In the genomic region with DNA sequence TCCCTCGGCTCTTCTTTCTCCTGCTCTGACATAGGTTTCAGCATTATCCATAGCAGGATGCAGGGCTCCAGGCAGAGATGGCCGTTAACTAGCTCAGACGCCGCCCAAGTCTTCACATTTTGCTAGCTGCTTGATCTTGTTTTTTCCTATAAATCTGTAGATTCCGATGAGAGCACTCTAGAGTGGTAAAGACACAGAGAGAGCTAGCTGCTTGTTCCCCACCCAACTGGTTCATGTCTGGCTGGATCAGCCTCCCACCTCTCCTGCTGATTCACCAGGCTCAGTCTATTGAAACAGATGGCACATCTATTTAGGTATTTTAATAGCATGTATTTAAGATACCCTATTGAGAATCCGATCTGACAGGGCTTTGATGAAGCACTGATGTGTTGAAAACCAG, we compare ENCODE assay signal across 17 mouse cellular contexts. TPM values are rescaled to one million over a fixed set of nuclear protein-coding genes. Genes with fewer than 3 reads are reported as not detected.
DNase-seq lines count a peak whose midpoint lies in the region; ATAC-seq and TF ChIP-seq lines count a peak whose summit lies in the region.
"Had no signal": no experiment of that assay in that cellular context is flagged by ENCODE, and none has a peak within 500 bp of the region (broad histone marks: within the 10 kb centered on the region; RNA-seq: fewer than 3 reads in every experiment).

No protein-coding gene starts in this region.

- H3K27ac ChIP-seq in hindbrain, postnatal 0 days = no peak overlapping the region
- no peak overlapping the region for H3K27ac ChIP-seq in hindbrain, embryonic 11.5 days (ENCODE audit: low read depth, low read length)
- H3K27ac ChIP-seq in midbrain, embryonic 11.5 days (ENCODE audit: low read depth, low read length) = no peak overlapping the region
- H3K27ac ChIP-seq: embryonic facial prominence, embryonic 10.5 days; gastrocnemius, adult 2 months; hindbrain, embryonic 12.5 days had no signal

- H3K4me2 ChIP-seq in hindbrain, postnatal 0 days (ENCODE audit: low read depth, low read length) = no peak overlapping the region
- H3K4me2 ChIP-seq in hindbrain, embryonic 11.5 days (replicated peaks; ENCODE audit: low read depth, low read length) = no peak overlapping the region
- no peak overlapping the region for H3K4me2 ChIP-seq in midbrain, embryonic 11.5 days
- H3K4me2 ChIP-seq: heart, embryonic 12.5 days; hindbrain, embryonic 12.5 days; lung, embryonic 14.5 days had no signal

- no peak for TF ChIP-seq CTCF in hindbrain, postnatal 0 days (IDR thresholded peaks at IDR 0.05; ENCODE audit: low read depth)

- no peaks in the 10 kb centered on the region for H3K9me3 ChIP-seq in hindbrain, postnatal 0 days (ENCODE audit: low read length)
- H3K9me3 ChIP-seq in hindbrain, embryonic 11.5 days (ENCODE audit: control insufficient read depth, low read length) = no peaks in the 10 kb centered on the region
- no peaks in the 10 kb centered on the region for H3K9me3 ChIP-seq in midbrain, embryonic 11.5 days (ENCODE audit: control insufficient read depth, low read length)
- H3K9me3 ChIP-seq: embryonic facial prominence, embryonic 10.5 days; heart, embryonic 12.5 days; hindbrain, embryonic 12.5 days had no signal

- H3K27me3 ChIP-seq in hindbrain, postnatal 0 days (ENCODE audit: insufficient read depth, low read length) = no peaks in the 10 kb centered on the region
- H3K27me3 ChIP-seq in hindbrain, embryonic 11.5 days (ENCODE audit: control insufficient read depth, insufficient read depth, low read length) = no peaks in the 10 kb centered on the region
- no peaks in the 10 kb centered on the region for H3K27me3 ChIP-seq in midbrain, embryonic 11.5 days (ENCODE audit: control insufficient read depth, insufficient read depth, low read length)
- H3K27me3 ChIP-seq: heart, embryonic 12.5 days; hindbrain, embryonic 12.5 days; megakaryocyte, embryonic 14.5 days had no signal

- no peaks in the 10 kb centered on the region for H3K36me3 ChIP-seq in hindbrain, postnatal 0 days (ENCODE audit: insufficient read depth, low read length)
- no peaks in the 10 kb centered on the region for H3K36me3 ChIP-seq in hindbrain, embryonic 11.5 days (ENCODE audit: control insufficient read depth, insufficient read depth, low read length)
- no peaks in the 10 kb centered on the region for H3K36me3 ChIP-seq in midbrain, embryonic 11.5 days (ENCODE audit: control insufficient read depth, insufficient read depth, low read length)
- H3K36me3 ChIP-seq: embryonic facial prominence, embryonic 10.5 days; heart, embryonic 12.5 days; hindbrain, embryonic 12.5 days had no signal

- H3K9ac ChIP-seq in hindbrain, postnatal 0 days (replicated peaks; ENCODE audit: low read length) = no peak overlapping the region
- no peak overlapping the region for H3K9ac ChIP-seq in hindbrain, embryonic 11.5 days (ENCODE audit: low read depth, low read length)
- H3K9ac ChIP-seq in midbrain, embryonic 11.5 days (ENCODE audit: low read length) = no peak overlapping the region
- H3K9ac ChIP-seq: heart, embryonic 12.5 days; hindbrain, embryonic 12.5 days; lung, embryonic 14.5 days had no signal

- no peak for ATAC-seq in hindbrain, postnatal 0 days
- no peak for ATAC-seq in hindbrain, embryonic 11.5 days (ENCODE audit: low FRiP score)
- ATAC-seq in midbrain, embryonic 11.5 days (ENCODE audit: low FRiP score) = no peak

- no peak overlapping the region for H3K4me3 ChIP-seq in hindbrain, postnatal 0 days (ENCODE audit: low read length)
- no peak overlapping the region for H3K4me3 ChIP-seq in hindbrain, embryonic 11.5 days (ENCODE audit: low read depth, low read length)
- H3K4me3 ChIP-seq in midbrain, embryonic 11.5 days (ENCODE audit: low read depth, low read length) = no peak overlapping the region
- H3K4me3 ChIP-seq: embryonic facial prominence, embryonic 10.5 days; gastrocnemius, adult 2 months; heart, embryonic 12.5 days; hindbrain, embryonic 12.5 days; megakaryocyte, embryonic 14.5 days; myocyte had no signal

- H3K4me1 ChIP-seq in hindbrain, postnatal 0 days (ENCODE audit: insufficient read depth, low read length) = no peaks in the 10 kb centered on the region
- no peaks in the 10 kb centered on the region for H3K4me1 ChIP-seq in hindbrain, embryonic 11.5 days (replicated peaks; ENCODE audit: control insufficient read depth, insufficient read depth, low read length)
- no peaks in the 10 kb centered on the region for H3K4me1 ChIP-seq in midbrain, embryonic 11.5 days (ENCODE audit: control insufficient read depth, insufficient read depth, low read length)
- H3K4me1 ChIP-seq: embryonic facial prominence, embryonic 10.5 days; heart, embryonic 12.5 days; hindbrain, embryonic 12.5 days; megakaryocyte, embryonic 14.5 days had no signal

- DNase-seq in hindbrain, postnatal 0 days (ENCODE audit: low spot score) = peak; percentile 31
- DNase-seq in hindbrain, embryonic 11.5 days (ENCODE audit: low spot score) = no peak
- peak; percentile 45 for DNase-seq in cerebellum, adult 9-11 months
- peak; percentile 52 to 55 for DNase-seq in layer of hippocampus, adult 8-10 months (ENCODE audit: low spot score in 2 of 2)
- peak; percentile 33 for DNase-seq in right cerebral cortex, postnatal 25 days
- DNase-seq in midbrain, embryonic 11.5 days (ENCODE audit: low spot score, missing footprints) = no peak
- DNase-seq in ovary, postnatal 14 days (ENCODE audit: low spot score) = no peak
- DNase-seq: gastrocnemius, adult 2 months; kidney, adult 2 months; liver; lung, embryonic 14.5 days; thymus, adult 18-20 months had no signal

- 59% methylated on average over 6 of the region's 6 CpGs for WGBS in hindbrain, postnatal 0 days
- WGBS in hindbrain, embryonic 11.5 days = 80% methylated on average over 6 of the region's 6 CpGs
- WGBS in midbrain, embryonic 11.5 days = 85% methylated on average over 6 of the region's 6 CpGs

RNA-seq across cellular contexts. Expression of a gene that starts 44.6 kb away (rescaled TPM):
- 18.9 and 21.7 TPM in 2 replicates for total RNA-seq in hindbrain, postnatal 0 days (2014; rRNA removed)
- polyA plus RNA-seq in hindbrain, postnatal 0 days (2015; fragmentation: Nextera tagmentation; extraction: Ambion mirVana) = 21.4 and 21.6 TPM in 2 replicates
- 50.5 and 50.8 TPM in 2 replicates for polyA plus RNA-seq in hindbrain, embryonic 11.5 days (2014; fragmentation: Nextera tagmentation; extraction: Ambion mirVana)
- 10 to 100 TPM; 16.7 to 18.6 (median 17.6) TPM for total RNA-seq in layer of hippocampus, adult 8-10 months (2022)
- polyA plus RNA-seq in midbrain, embryonic 11.5 days (2014; fragmentation: Nextera tagmentation; extraction: Ambion mirVana) = 59.3 and 64.1 TPM in 2 replicates

RNA-seq across cellular contexts. Expression of a gene that starts 44.7 kb away (rescaled TPM):
- 6.8 and 17.9 TPM in 2 replicates for total RNA-seq in hindbrain, postnatal 0 days (2014; rRNA removed)
- polyA plus RNA-seq in hindbrain, postnatal 0 days (2015; fragmentation: Nextera tagmentation; extraction: Ambion mirVana) = 13.1 and 13.8 TPM in 2 replicates
- polyA plus RNA-seq in hindbrain, embryonic 11.5 days (2014; fragmentation: Nextera tagmentation; extraction: Ambion mirVana) = 42.1 and 45.6 TPM in 2 replicates
- 1 to 10 TPM; 7.6 to 10.0 (median 8.7) TPM for total RNA-seq in layer of hippocampus, adult 8-10 months (2022)
- 49.6 and 52.4 TPM in 2 replicates for polyA plus RNA-seq in midbrain, embryonic 11.5 days (2014; fragmentation: Nextera tagmentation; extraction: Ambion mirVana)

Comparison
In these comparisons a context has a peak if more than half of its experiments do, and no peak if none do; other contexts are left out.
1. DNase-seq: peak in hindbrain, postnatal 0 days (single experiment), cerebellum, adult 9-11 months (single experiment), layer of hippocampus, adult 8-10 months (2 of 2) and right cerebral cortex, postnatal 25 days (single experiment); none in hindbrain, embryonic 11.5 days (single experiment), midbrain, embryonic 11.5 days (single experiment) and ovary, postnatal 14 days (single experiment).